Mouse (Mus musculus) adrenal gland, postnatal 4 days (tissue): Measurements from ENCODE around the gene Mus81. TPM values are rescaled to one million over a fixed set of nuclear protein-coding genes. Genes with fewer than 3 reads are reported as not detected.
"Not testable (repeated sequence)": the region's sequence is repeated elsewhere in the genome, so short reads cannot be mapped to it uniquely, and the experiment has no call there.

Experiments used
- DNase-seq, 2 experiments: peaks; one replicate each; pipeline ENCODE4 v3.0.0; 2021 to 2022; ENCODE audit warnings: low spot score in 2 of 2, mixed read lengths in 2 of 2
- total RNA-seq, 2 experiments: library from RNA; stranded (reverse); gene quantifications; 2 replicates each; pipeline ENCODE4 v1.2.3; 2021

Gene Mus81
- total RNA-seq, 2 experiments from 2014 or later = 24.9 to 29.8 TPM

DNA sequence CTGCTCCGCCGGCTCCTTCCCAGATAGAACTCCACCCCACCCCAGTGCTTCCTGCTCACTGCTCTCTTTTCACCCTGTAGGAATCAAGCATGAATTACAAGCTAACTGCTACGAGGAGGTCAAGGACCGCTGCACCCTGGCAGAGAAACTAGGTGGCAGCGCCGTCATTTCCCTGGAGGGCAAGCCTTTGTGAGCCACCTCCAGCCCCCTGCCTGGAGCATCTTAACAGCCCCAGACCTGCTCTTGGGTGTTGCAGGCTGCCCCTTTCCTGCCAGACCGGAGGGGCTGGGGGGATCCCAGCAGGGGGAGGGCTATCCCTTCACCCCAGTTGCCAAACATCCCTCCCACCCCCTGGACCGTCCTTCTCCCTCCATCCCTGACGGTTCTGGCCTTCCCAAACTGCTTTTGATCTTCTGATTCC is 5.1 kb upstream of the Mus81 start:
- DNase-seq = not testable (repeated sequence)

DNA sequence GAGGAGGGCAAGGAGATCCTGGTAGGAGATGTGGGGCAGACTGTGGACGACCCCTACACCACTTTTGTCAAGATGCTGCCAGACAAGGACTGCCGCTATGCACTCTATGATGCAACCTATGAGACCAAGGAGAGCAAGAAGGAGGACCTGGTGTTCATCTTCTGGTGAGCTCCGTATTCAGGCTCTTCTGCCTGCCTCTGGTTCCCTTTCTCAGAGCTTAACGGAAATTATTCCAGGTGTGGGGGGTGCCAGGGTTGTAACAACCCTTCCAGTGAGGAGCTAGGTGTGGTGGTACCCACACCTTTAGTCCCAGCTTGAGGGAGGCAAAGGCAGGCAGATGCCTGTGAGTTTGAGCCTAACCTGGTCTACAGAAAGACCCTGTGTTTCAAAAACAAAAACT is 4.4 kb upstream of the Mus81 start:
- DNase-seq = no peak

DNA sequence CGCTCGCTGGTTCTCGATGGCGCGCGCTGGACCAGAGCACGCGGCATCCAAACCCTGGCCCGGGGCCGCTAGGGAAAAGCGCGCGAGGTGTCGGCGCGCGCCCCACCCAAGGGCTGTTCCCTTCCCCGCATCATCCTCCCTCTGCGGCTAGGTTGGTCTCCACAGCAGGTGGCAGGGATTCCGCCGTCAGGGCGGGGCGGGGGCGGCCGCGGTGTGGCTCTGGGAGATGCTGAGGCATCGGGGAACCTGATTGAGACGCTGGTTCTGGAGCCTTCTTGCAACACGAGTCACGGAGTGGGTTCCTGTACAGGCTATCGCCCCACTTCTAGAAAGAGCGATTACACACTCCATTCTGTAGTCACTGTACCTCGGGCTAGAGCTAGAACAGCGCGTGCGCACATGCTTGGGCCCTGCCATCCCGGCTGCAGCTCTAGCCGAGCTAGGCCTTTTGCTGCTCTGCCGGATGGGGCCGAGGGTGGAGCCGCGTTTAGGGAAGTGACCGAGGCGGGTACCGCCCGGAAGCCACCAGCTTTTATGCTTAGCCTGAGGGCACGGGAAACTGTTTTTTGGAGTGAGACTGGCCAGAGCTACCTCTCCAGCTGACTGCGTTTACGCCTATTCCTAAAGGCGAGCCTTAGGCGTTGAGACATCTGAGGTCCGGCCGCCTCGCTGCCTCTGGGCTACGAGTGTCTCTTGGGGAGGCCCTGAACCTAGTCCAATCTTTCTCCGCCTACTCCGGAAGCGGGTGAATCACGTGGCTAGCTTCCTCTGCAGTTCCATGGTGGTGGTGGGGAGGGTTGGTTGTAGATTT is 2.9 kb upstream of the Mus81 start:
- DNase-seq = peak; percentile 59 to 79

DNA sequence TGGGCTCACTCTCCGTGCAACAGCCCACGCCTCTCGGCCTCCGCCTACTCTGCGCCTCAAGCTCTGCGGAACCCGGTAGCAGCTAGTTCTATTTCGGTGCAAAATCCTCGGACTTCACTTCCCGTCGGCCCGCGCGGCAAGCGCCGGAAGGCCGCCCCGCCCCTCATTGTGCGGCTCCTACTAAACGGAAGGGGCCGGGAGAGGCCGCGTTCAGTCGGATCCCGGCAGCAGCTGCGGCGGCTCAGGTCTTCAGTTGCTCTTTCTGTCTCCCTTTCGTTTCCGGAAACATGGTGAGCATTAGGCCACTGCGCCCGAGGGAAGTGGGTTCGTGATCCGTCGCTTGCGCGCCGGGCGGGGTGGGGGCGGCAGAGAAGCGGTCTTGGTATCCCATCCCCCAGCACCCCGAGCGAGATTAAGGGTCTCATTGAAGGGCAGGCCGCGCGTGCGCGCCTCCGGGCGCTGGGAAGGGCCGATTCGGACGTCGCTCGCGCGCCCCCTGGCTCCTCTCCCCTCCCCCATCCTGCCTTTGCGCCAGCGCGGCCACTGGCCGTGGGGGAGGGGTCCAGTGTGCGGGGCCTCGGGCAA is 2.2 kb upstream of the Mus81 start, which contains the start of gene Cfl1:
Gene Cfl1, plus strand, starts transcription at position 143 of the 585 bp plus-strand sequence.
- DNase-seq = peak; percentile 75 to 89

DNA sequence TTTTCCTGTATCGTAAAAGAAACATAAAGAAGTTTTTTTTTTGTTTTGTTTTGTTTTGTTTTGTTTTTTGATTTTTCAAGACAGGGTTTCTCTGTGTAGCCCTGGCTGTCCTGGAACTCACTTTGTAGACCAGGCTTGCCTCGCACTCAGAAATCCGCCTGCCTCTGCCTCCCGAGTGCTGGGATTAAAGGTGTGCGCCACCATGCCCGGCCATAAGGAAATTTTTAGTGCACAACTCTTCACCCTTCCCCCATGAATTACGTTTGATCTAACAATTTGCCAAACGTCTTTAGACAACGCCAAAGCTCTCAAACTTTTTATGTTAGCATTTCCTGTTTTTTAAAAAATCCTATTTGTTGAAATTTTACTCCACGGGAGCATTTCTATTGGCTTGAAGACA is 1.5 kb upstream of the Mus81 start:
- not testable (repeated sequence) for DNase-seq

DNA sequence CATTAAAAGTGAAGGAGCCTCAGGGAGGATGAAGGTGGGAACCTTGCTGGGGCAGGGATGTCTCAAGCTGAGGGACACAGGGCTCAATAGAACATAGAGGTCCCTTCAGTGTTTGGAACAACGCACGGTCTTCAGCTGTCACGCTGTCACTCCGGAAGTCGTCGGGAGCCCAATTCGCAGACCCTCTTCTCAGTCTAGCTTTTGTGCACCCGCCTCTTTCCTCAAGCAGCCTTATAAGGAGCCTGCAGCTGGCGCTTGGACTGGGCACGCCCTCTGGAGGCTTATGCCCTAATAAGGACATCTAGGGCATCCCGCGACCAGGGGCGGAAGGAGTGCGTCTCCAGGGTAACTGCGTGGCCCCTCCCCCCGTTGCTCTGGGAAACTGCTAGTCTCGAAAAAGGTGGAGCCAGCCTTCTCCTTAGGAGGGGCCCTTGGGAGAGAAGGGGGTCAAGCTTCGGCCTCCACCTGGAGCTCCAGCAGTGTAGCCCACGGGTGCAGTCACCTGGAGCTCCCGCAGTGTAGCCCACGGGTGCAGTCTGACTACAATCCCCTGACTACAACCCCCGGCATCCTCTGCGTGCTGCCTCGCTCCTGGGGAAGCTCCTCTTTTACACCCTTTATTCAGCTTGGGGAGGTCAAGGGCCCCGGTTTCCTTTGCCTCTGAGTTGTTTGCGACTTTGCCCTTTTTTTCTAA is 823 bp upstream of the Mus81 start:
- DNase-seq = peak; percentile 89 to 94

DNA sequence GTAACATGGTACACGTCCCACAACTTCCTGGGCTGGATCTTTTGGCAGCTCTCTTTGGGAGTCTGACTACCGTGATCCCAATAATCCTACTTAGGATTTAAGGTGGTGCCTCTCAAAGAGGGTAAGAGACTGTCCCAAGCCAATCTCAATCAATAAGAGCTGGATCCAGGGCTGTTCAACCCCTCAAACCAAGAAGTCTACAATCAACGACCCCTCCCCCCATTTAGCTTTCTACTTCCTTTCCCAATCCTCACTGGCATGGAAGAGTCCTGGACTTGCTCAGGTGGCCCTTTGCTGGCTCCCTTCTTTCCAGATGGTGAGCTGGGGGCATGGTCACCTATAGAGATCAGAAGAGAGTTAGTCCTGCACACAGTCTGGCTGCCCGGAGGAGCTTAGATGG is 1.4 kb downstream of the Mus81 start:
- no peak for DNase-seq

DNA sequence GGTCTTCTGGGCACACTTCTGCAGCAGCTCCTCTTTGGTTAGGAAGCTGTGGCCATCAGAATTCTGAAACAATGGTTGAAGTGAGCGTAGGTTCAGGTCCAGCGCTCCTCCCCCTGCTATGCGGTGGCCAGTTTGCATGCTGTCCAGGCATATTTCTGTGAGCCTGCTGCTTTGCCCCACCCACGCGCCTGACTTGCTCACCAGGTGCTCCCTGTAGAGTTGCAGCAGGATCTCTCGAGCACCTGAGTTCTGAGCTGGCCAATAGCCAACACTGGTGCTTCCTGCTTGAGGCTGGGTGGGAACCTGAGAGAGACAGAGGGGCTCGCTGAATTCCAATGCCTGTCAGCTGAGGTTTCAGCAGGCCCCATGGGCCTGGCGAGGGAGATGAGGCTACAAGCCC is 1.9 kb downstream of the Mus81 start:
- DNase-seq = no peak

DNA sequence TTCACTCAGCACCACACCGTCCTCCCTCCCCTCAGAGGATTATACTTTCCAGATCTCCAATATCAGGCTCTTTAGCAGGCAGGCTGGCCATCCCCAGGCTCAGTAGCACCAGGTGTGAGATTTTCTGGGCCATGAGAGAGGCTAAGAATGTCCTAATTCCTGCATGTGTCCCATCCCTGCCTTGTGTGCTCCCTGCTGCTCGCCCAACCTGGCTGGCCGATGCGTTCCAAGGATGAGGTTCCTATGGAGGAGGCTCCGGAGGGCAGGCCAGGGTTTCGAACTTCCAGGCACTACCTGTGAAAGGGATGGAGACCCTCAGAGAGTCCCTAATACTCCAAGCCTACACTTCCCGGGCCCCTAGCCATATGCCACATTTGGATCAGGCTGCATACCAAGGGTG is 2.4 kb downstream of the Mus81 start:
- no peak for DNase-seq

DNA sequence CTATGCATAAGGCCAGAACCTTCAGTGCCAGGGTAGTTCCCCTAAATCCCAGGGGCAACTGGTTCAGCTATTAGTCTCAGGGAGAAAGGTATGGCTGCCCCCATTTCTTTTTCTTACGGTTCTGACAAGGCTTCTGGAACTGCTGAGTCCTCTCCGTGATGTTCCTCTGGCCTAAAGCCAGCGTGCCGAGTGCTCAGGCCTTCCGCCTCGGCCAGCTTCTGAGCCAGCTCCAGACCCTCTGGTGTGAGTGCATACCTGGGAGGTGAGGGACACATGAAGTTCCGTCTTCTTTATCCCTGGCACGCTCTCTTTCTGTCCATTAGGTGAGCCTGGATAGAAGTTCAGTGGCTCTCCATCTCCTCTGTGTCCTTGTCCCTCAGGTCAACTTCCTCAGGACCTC is 2.8 kb downstream of the Mus81 start:
- DNase-seq = no peak

DNA sequence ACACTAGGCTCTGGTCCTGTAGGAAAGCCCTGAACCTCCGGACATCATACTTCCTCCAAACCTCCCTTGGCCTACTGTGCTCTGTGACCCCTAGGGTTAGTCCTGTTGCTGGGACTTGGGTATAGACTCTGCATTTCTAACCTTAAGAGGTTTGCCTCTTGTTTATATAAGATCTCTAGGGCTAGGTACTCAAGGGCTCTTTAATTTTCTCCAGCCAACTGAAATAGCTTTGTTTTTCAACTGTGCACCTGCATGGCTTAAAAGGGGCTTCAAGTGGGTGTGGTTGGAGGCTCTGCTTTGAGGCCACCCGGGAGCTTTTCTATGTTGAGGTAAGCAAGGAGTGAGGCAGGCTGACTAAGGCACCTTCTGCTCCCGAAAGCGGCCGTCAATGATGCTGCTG is 3.7 kb downstream of the Mus81 start:
- DNase-seq = no peak

DNA sequence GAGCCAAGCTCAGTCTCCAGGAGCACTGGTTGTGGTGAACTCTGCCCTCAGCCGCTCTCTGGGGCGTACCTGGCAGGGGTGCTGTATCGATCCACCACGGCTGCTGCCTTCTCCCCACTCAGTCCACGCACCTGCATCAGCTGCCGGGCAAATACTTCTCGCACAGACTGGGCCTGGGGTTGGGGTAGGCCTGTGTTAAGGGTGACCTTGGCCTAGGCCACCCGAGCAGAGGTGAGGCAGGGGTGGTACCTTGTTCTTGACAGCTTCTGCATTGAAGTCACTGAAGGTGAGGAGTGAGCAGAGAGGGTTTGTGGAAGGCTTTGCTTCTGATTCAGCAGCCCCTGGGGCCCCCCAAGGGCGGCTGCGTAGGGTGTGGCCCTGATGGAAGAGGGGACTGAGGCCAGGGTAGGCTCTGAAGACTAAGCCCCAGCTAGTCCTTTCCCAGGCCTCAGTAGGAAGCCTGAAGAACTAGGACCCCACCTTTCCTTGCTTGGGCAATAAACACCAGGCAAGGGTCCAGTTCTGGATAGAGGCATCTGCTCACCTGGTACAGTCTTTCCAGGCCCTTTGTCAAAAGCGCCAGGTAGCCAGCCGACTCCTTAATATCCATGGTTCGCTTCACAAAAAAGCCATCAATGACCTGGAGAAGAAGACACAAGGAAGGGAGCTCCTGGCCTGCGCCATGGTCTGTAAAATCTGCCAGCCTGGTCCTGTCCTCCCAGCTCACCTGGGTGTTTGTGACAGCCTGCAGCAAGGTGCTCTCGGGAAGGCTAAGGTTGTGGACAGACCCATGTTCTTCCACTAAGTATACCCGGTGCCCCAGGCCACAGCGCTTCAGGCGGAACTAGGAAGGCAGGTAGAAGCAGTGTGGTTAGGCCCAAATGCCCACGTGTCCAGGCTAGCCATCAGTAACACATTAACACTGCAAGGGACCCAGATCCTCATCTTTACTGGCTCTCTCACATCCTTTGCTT is 4.5 kb downstream of the Mus81 start:
- DNase-seq = no peak

DNA sequence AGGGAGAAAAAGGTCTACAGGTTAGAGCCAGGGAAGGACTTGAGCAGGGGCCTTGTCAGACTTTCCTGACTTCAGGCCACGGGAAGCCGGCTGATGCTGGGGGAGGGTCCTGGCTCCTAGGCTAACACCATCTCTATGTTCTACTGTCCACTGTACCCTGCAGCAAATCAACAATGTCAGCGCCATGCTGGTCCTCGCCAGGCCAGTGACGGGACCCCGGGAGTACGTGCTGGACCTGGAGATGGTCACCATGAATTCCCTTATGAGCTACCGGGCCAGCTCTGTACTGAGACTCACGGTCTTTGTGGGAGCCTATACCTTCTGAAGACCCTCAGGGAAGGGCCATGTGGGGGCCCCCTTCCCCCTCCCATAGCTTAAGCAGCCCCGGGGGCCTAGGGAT is 6.8 kb downstream of the Mus81 start:
- DNase-seq = no peak

DNA sequence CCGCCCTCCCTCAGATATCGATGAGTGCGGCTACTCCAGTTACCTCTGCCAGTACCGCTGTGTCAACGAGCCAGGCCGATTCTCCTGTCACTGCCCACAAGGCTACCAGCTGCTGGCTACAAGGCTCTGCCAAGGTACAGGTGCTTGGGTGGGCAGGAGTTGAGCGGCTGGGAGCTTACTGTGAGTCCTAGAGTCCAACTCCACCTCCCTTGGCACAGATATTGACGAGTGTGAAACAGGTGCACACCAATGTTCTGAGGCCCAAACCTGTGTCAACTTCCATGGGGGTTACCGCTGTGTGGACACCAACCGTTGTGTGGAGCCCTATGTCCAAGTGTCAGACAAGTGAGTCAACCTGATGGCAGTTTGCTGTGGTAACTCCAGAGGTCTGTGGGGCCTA is 8.2 kb downstream of the Mus81 start:
- DNase-seq = no peak

DNA sequence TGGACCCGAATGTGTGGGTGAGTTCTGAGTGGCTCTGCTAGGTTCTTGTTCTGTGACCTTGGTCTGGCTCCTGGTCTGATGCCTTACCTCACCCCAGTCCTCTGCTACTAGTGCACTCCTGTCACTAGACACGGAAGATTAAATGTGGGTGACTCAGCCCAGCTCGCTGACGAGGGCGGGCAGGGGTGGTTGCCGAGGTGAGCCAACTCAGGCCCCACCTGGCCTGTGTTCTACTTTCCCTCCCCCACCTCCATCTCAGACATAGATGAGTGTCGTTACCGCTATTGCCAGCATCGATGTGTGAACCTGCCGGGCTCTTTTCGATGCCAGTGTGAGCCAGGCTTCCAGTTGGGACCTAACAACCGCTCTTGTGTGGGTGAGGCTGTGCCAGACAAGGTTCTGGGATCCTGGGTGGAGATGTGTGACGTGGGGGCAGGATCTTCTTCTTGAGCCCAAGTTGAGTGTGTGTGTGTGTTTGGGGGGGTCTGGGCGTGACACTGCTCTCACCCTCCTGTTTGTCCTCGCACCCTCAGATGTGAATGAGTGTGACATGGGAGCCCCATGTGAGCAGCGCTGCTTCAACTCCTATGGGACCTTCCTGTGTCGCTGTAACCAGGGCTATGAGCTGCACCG is 10.4 kb downstream of the Mus81 start:
- DNase-seq = no peak

DNA sequence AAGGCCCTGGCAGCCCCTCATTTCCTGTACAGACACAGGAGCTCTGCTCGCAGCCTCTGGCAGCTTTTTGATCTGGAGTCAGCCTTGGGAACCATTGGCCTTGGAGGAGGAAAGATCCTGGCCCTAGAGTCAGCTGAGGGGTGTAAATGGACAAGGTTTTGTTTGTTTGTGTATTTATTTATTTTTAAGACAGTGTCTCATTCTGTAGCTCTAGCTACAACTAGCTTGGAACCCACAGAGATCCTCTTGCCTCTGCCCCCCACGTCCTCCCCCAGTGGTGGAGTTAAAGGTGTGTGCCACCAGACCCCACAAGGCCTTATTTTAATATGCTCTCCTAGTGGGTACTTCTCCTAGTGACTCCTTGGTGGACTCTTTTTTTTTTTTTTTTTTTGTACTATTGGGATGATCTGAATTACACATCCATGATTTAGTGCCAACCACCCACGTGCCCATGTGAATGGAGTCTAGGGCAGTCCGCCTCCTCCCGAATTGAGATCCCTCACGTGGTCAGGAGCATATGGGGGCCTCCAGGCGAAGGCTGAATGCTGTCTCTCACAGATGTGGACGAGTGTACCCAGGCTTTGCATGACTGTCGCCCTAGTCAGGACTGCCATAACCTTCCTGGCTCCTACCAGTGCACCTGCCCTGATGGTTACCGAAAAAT is 11.1 kb downstream of the Mus81 start:
- DNase-seq = no peak

DNA sequence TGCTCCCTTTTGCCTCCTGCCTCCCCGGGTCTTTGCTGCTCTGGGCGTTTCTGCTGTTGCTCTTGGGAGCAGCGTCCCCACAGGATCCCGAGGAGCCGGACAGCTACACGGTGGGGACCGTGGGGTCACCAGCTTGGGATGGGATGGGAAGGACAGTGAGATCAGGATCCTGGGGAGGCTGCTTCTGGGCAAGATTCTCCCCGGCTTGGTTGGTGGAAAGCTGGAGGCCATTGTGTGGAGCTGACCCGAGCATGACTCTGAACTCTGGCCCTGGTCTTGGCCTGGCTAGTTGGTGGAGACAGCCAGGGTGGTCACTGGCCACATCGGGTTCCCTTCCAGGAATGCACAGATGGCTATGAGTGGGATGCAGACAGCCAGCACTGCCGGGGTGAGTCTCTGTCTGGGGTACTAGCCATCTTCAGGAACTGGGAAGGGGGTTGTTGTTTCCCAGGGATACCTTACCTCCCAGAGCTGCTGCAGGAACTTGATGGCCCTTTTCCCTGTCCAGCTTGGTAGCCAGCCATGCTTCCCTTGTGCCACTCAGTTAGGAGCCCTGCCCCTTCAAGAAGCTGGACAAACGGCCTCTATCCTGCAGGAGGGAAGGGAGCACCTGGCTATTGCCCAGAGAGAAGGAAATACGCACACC is 13.0 kb downstream of the Mus81 start:
- no peak for DNase-seq

DNA sequence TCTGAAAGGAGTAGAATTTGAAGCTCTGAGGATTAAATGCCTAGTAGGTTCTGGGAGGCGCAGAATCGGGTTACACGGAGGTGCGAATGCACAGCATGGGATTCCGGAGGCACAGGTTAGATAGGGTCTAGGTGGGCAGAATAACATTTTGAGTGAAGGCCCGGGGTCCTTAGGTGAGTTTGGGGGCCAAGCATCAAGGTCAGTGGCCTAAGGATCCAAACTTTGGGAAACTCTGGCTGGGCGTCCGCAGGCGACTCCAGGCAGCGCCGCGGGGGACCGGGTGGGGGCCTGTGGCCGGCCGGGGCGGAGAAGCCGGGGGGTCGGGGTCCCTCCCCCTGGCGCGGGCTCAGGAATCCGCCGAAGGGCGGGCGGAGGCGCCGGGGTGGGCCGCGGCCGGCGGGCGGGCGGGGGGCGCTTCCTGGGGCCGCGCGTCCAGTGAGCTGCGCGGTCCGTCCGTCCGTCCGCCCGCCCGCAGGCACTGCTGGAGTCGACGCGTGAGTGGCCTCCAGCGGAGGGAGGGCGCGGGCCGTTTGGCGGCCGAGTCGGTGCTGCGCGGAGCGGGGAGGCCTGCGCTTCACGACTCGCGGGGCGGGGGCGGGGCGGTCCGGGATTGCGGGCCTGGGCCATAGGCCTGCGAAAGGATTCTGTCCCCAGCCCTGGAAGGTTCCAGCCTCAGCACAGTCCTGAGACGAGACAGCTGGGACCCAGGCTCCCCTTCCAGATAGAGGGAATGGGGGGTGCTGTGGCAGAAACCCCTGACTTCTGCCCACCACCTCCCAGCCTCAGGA is 13.7 kb downstream of the Mus81 start:
- no peak for DNase-seq

DNA sequence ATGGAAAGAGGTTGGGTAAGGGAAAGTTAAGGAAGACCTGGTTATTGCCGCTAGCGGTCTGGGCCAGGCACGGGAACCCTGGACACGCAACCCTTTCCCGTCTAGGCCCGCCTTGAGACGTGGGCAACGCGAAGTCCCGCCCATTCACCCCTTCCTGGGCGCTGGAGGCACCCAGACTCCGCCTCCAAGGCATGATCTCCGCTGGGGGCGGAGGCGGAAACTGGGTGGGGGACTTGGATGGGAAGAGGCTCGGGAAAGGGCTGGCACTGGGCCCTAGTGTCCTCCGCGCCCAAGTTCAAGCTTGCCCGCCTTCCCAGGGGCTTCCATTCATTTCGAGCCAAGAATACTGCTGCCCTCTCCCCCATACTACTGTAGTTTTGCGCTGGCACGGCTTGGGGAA is 14.5 kb downstream of the Mus81 start, which contains the start of gene Efemp2:
Gene Efemp2, plus strand, starts transcription at position 235 of the 400 bp plus-strand sequence.
- peak; percentile 43 to 73 for DNase-seq
